Mouse (Mus musculus) embryonic fibroblast, embryonic 13.5 days (primary cell): Measurements from ENCODE around the gene Mon2.

ENCODE experiments used
- CTCF ChIP-seq: IDR thresholded peaks from 2 replicates; pipeline ENCODE4 v1.5.1; 2011; ENCODE audit warnings: mild to moderate bottlenecking, control low read depth, low read length, moderate library complexity, borderline replicate concordance; ENCODE audit not compliant: insufficient read depth
- POLR2A ChIP-seq: IDR thresholded peaks from 2 replicates; pipeline ENCODE4 v1.6.1; 2011; ENCODE audit warnings: low read depth, mild to moderate bottlenecking, control low read depth, low read length, moderate library complexity

DNA sequence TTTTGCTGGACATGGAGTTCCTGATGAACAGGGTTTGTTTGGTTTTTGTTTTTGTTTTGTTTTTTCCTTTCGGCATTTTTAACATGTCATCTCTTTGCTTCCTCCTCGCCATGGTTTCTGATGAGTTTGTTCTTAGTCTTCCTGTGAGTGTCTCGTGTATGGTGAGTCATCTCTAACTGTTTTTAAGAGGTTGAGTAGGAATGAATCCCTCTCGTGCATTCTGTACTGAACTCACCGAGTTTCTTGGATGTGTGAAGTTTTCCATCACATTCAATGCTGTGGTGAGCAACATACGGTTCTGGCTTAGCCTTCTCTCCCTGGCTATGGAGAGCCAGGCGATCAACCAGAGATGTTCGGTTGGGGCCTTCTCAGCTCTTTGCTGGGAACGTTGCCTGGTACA, 122.7 kb downstream of the Mon2 start:
- TF ChIP-seq CTCF (no peak), POLR2A (no peak)
